Mouse (Mus musculus): ENCODE results near the gene Cbx4. TPM values are rescaled to one million over a fixed set of nuclear protein-coding genes. Genes with fewer than 3 reads are reported as not detected.

Cbx4 gene
- polyA plus RNA-seq, 1 experiment from 2014 or later, result 2.4 TPM

DNA sequence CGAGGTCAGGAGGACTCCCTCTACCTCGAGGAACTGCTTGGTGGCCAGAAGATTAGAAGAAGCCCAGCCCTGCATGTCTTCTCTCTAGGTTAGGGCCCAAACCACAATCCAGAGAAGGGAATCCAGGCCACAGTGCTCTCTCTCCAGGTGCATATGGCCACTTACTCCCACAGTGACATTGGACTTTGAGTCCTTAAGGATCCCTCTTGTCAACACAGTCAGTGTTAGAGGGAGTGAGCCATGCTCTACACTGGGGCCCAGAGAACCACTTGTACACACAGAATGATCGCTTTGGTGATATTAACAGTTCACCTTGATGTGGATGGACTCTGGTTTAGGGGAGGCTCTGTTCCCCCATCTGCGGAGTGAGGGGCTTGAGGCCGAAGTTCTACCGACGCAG is 13.8 kb downstream of the Cbx4 start:
- Histone ChIP-seq H3K9me3 (replicated peaks) (no peaks in the 10 kb centered on the region), H3K4me2 (no peak overlapping the region), H3K9ac (no peak overlapping the region), H3K4me3 (replicated peaks) (no peak overlapping the region), H3K4me1 (replicated peaks) (no peaks in the 10 kb centered on the region), H3K27me3 (peaks cover 46% of the 10 kb centered on the region), H3K36me3 (no peaks in the 10 kb centered on the region), H3K27ac (no peak overlapping the region)
- 55% methylated on average over 7 of the region's 7 CpGs for WGBS (ENCODE audit: insufficient replicate concordance)
- ATAC-seq (ENCODE audit: low read depth) (no peak), DNase-seq (no peak)

DNA sequence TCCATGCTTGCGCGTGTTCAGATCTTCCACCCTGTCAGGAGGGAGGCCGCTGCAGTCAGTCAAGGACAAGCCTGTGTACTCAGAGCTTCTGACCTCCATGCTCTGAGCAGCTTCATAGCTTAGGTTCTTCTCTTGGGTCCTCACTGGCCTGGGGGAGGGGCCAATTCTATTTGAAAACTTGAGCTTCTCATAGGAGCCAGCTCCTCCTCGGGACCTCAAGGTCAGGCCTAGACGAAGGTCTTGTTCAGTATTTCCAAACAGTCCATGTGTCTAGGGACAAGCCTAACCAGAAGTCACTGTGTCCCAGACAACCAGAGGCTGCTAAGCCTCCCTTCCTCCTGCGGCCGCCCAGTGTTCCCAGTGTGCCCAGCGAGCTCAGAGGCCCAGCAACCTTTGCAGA is 19.2 kb downstream of the Cbx4 start:
- H3K4me1 ChIP-seq (replicated peaks), result no peaks in the 10 kb centered on the region
- H3K9ac ChIP-seq, result no peak overlapping the region
- no peak overlapping the region for H3K4me3 ChIP-seq (replicated peaks)
- no peak for DNase-seq
- 78% methylated on average over 8 of the region's 8 CpGs for WGBS (ENCODE audit: insufficient replicate concordance)
- H3K4me2 ChIP-seq, result no peak overlapping the region
- H3K36me3 ChIP-seq, result no peaks in the 10 kb centered on the region
- ATAC-seq (ENCODE audit: low read depth), result no peak
- H3K9me3 ChIP-seq (replicated peaks), result no peaks in the 10 kb centered on the region; the same call in 1 of the 2 replicates
- H3K27me3 ChIP-seq, result peaks cover 53% of the 10 kb centered on the region
- no peak overlapping the region for H3K27ac ChIP-seq

DNA sequence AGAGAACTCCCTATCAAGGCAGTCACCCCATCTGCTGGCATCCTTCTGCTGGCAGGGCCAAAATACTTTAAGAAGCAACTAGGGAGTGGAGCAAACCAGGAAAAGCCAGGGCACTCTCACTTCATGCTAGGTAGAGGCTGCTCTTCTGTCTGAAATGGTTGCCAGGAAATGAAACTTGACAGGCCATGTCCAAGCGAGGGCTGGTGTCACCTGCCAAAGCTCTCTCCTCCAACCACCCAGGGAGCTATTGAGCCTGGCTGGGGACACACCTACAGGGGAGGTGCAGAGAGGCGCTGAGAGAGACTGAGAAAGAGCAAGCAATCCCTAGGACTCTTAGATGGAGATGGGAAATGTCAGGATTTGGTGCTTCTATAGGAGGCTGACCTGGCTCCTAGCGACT is 26.8 kb downstream of the Cbx4 start:
- Histone ChIP-seq H3K4me2 (no peak overlapping the region), H3K4me3 (replicated peaks) (no peak overlapping the region)

DNA sequence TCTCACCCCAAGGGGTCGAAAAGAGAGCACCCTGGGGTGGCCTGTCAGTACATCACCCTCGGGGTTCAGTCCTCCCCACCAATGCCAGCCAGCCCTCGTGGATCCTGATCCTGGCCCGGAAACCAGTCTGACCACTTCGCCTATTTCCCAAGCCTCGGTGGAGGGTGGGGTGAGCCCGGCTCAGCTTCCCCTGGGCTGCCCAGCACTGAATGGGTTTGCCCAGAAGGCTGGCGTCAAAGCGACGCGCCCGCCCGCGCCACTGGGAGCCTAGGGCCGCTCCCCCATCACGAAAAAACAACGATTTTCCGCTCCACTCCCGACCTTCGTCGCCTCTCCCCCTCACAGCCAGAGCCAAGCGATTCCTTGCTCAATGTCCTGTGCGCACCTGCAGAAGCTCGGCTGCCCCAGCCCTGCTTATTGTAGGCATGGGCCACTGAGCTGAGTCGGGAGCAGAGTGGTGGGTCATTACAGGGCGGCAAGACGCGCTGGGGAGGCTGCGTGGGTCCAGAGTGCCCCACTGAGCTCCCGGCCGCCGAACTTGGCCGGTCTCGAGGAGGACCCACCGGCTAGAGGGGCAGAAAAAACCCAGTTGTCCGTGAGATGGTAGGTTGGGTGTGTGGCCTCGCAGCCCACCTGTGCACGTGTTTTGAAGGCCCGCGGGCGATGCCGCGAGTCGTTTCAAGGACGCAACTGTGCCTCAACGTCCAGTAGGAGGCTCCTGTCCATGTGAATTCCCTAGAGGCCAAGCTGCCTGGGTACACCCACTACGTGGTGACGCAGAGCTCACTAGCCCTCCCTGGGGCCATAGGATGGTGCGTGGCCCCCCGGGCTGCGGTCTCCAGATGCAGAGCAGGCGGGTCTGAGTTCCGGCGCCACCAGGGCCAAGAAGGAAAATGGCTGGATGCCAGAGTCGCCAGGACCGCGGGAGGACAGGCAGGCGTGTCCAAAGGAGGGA is 27.7 kb downstream of the Cbx4 start:
- Histone ChIP-seq H3K4me2 (peak overlapping the region; percentile 35), H3K36me3 (no peaks in the 10 kb centered on the region), H3K27ac (no peak overlapping the region), H3K4me3 (replicated peaks) (no peak overlapping the region), H3K4me1 (replicated peaks) (peaks cover 38% of the 10 kb centered on the region), H3K9ac (no peak overlapping the region), H3K9me3 (replicated peaks) (no peaks in the 10 kb centered on the region; the same call in 1 of the 2 replicates), H3K27me3 (peaks cover 98% of the 10 kb centered on the region)
- WGBS (ENCODE audit: insufficient replicate concordance), result 5% methylated on average over 58 of the region's 58 CpGs
- DNase-seq (no peak), ATAC-seq (ENCODE audit: low read depth) (no peak)

More for the DNA sequence above, 26.8 kb downstream of the Cbx4 start:
- Histone ChIP-seq H3K27me3 (peaks cover 97% of the 10 kb centered on the region), H3K9ac (no peak overlapping the region), H3K27ac (no peak overlapping the region), H3K4me1 (replicated peaks) (peaks cover 31% of the 10 kb centered on the region), H3K36me3 (no peaks in the 10 kb centered on the region), H3K9me3 (replicated peaks) (no peaks in the 10 kb centered on the region; the same call in 1 of the 2 replicates)
- 12% methylated on average over 3 of the region's 3 CpGs for WGBS (ENCODE audit: insufficient replicate concordance)
- ATAC-seq (ENCODE audit: low read depth), result no peak
- DNase-seq, result no peak

DNA sequence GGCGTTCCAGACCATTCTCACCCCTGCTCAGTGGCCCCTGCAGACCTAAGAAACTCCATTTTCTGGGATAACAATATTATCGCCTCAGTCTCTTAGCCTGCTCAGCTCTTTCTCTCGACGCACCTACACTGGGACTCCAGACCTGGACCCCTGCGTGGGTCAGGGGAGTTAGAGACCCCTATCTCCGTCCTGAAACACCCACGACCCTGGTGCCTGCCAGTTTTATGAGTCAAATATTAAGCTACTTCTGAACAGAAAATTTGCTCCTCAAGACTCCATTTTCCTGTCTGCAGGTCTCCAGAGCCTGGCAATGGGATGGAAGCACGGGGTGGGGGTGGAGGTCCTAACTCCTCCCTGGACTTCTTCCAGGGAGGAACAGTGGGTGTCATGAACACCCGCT is 28.7 kb downstream of the Cbx4 start:
- ATAC-seq (ENCODE audit: low read depth), result no peak
- H3K36me3 ChIP-seq, result no peaks in the 10 kb centered on the region
- H3K9me3 ChIP-seq (replicated peaks), result no peaks in the 10 kb centered on the region; the same call in 1 of the 2 replicates
- H3K27ac ChIP-seq, result no peak overlapping the region
- H3K27me3 ChIP-seq, result peaks cover 100% of the 10 kb centered on the region
- no peak for DNase-seq
- 3% methylated on average over 9 of the region's 9 CpGs for WGBS (ENCODE audit: insufficient replicate concordance)
- H3K4me1 ChIP-seq (replicated peaks), result peaks cover 47% of the 10 kb centered on the region
- H3K4me2 ChIP-seq, result peak overlapping the region; percentile 73
- peak overlapping the region; percentile 70; the same call in 1 of the 2 replicates for H3K9ac ChIP-seq
- H3K4me3 ChIP-seq (replicated peaks), result peak overlapping the region; percentile 58

DNA sequence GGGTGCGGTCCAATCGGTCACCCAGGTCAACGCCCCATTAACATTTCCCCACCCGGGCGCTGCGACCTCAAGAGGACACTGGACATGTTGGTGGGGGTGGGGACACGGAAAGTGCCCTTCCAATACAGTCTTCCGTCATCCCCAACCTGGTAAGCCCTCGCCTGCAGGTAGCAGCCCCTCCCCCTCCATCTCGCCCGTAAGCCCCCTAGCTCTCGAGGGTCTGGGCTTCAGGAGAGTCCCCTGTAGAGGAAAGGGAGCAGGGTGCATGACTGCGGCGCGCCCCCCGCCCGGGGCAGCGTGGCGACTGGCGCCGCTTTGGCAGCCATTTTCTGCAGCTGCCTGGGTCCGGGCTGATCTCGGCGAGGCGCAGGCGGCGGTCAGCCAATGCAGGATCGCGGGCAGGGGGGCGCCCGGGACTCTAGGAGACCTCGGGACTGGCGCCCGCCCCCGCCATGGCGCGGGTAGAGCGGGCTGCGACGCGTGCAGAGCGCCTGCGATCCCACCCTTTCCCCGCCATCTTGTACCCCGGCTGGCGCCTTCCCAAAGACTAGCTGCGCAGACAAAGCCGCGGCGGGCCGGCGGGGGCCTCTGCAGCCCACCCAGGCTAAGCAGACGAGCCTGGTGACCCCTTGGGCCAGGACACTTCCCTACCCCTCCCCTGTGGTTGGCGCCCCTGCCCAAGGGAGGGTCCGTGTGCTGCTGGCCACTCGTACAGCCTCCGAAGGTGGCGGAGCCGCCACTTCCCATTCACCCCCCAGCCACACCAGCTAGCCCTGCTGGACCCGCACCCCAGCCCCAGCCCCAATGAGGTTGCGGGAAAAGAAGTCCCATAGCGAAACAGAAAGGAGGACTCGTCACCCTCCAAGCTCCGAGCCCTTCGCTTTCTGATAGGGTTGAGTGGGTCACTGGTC is 29.5 kb downstream of the Cbx4 start:
- under 1% methylated on average over 65 of the region's 65 CpGs for WGBS (ENCODE audit: insufficient replicate concordance)
- H3K27ac ChIP-seq, result no peak overlapping the region
- H3K4me1 ChIP-seq (replicated peaks), result peaks cover 47% of the 10 kb centered on the region
- no peaks in the 10 kb centered on the region for H3K9me3 ChIP-seq (replicated peaks)
- peak overlapping the region; percentile 70 for H3K9ac ChIP-seq
- peaks cover 100% of the 10 kb centered on the region for H3K27me3 ChIP-seq
- H3K4me2 ChIP-seq, result peak overlapping the region; percentile 73
- H3K36me3 ChIP-seq, result no peaks in the 10 kb centered on the region
- DNase-seq (no peak), ATAC-seq (ENCODE audit: low read depth) (no peak)
- H3K4me3 ChIP-seq (replicated peaks), result peak overlapping the region; percentile 58

DNA sequence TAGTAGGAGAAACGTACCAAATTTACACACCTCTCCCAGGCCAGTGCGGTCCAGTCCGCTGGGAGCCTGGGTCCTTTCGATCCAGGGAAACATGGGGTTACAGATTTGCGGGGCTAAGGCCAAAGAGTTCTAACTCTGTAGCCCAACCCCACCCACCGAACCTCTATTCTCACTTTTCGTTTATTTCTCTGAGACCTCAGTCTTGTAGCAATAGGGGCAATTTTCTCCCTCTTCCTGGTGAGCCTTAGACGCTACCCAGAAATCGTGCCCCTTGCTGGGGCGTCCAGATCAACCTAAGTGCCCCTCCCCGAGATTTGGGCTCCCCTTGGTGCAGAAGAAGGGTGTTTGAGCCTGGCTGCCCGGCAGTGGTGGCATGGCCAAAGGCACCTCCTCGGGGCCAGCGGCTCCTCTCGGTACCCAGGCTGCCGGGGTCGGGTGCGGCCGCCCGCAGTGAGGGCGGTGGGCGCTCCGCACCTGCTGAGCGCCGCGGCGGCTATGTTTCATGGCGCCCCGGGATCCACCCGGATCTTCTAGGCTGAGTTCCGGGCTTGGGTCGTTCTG is 30.4 kb downstream of the Cbx4 start:
- peak overlapping the region; percentile 73 for H3K4me2 ChIP-seq
- WGBS (ENCODE audit: insufficient replicate concordance), result 2% methylated on average over 32 of the region's 32 CpGs
- no peak for DNase-seq
- no peak overlapping the region for H3K27ac ChIP-seq
- H3K9ac ChIP-seq, result no peak overlapping the region
- H3K27me3 ChIP-seq, result peaks cover 100% of the 10 kb centered on the region
- no peaks in the 10 kb centered on the region for H3K36me3 ChIP-seq
- ATAC-seq (ENCODE audit: low read depth), result no peak
- peak overlapping the region; percentile 58; the same call in 1 of the 2 replicates for H3K4me3 ChIP-seq (replicated peaks)
- H3K4me1 ChIP-seq (replicated peaks), result peaks cover 47% of the 10 kb centered on the region
- no peaks in the 10 kb centered on the region for H3K9me3 ChIP-seq (replicated peaks)

DNA sequence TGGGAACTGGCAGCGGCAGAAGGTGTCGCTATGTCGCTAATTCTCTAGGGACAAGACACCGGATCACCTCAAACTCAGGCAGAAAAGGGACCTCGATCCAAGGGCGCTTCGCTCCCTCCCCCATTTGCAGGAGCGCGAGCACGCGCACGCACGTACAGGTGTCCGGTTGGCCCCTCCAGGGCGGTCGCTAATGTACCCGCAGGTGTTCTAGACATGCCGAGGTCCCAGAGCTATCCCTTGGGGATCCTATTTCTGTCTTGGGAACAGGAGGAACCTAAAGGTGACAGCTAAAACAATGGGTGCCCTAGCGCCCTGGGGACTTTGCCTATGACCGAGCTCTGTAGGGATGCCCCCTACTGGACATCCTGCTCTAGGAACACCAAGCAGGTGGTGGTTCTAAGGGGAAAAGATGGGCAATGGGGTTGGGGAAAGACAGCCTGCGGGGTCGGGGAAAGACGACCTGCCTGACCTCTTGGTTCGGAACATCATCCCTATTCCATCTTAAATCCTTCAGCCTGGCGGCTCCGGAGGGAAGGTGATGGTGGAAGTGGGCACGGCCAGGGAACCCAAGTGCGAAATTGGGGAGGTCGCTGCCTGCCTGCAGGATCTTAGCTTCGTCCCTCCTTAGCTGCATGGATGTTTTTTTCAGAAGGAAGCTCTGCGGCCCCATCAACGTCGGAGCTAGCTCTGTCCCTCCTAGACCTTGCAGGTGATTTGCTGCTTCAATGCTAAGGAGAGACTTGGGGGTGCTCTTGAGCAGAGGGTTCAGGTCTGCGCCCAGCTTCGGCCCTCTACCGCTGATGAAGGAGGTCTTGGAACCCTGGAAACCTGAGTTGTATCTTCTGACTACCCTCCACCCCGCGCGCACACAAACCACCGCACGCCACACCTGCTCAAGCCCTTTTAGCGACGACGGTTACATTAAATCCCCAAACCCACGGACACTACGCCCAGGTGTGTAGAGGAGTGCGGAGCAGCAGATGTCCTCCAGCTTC is 31.4 kb downstream of the Cbx4 start:
- H3K9ac ChIP-seq, result no peak overlapping the region
- no peak overlapping the region for H3K4me2 ChIP-seq
- no peaks in the 10 kb centered on the region for H3K9me3 ChIP-seq (replicated peaks)
- H3K4me1 ChIP-seq (replicated peaks), result peaks cover 47% of the 10 kb centered on the region
- 4% methylated on average over 47 of the region's 47 CpGs for WGBS (ENCODE audit: insufficient replicate concordance)
- ATAC-seq (ENCODE audit: low read depth), result no peak
- no peaks in the 10 kb centered on the region for H3K36me3 ChIP-seq
- H3K4me3 ChIP-seq (replicated peaks), result no peak overlapping the region
- no peak overlapping the region for H3K27ac ChIP-seq
- DNase-seq, result no peak
- H3K27me3 ChIP-seq, result peaks cover 100% of the 10 kb centered on the region

DNA sequence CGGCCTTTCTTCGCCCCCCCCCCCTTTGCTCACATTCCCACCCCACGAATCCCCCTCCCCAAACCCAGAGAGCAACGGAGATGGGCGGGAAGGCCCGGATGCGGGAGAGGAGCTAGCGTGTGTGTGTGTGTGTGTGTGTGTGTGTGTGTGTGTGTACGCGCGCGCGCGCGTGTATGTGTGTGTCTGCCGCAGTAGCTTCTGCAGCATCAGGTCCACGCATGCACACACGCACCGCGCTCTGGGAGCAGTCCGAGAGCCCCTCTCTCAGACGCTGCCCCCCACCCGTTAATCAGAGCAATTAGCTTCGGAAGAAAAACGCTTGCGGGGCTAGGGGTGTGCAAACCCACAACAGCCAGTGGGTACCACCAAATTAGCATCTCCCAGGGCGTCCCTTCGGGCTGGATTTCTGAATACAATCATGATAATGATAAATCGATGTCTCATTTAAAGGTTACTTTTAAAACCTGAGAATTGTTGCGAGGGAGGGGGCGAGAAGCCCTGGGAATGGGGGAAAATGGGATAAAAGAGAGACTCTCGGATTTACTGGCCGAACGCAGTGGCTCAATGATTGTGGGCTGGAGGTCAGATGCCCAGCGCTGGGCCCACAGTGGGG is 32.2 kb downstream of the Cbx4 start:
- peaks cover 100% of the 10 kb centered on the region for H3K27me3 ChIP-seq
- ATAC-seq (ENCODE audit: low read depth) (no peak), DNase-seq (no peak)
- peaks cover 47% of the 10 kb centered on the region for H3K4me1 ChIP-seq (replicated peaks)
- no peaks in the 10 kb centered on the region for H3K36me3 ChIP-seq
- 3% methylated on average over 33 of the region's 35 CpGs for WGBS (ENCODE audit: insufficient replicate concordance)
- H3K4me3 ChIP-seq (replicated peaks), result peak overlapping the region; percentile 22
- H3K9ac ChIP-seq, result no peak overlapping the region
- peak overlapping the region; percentile 55 for H3K4me2 ChIP-seq
- no peaks in the 10 kb centered on the region for H3K9me3 ChIP-seq (replicated peaks)
- no peak overlapping the region for H3K27ac ChIP-seq

DNA sequence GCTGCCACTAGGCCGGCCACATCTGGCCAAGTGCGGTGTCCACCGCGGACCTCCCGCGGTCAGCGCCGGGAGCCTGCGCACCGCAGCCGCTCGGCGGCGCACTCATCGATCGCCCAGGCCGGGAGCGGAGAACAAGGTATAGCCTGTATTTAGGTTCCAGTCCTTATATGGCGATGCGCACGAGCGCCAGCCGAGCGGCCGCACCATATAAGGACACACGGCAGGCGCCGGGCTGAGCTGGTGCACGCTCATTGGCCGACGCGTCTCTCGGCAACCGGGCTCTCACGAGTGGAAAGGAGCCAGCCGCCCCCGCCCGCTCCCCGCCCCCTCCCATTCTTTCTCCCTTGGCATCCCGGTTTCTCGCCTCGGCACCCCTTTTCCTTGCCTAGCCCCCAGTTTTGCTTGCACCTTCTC is 32.8 kb downstream of the Cbx4 start:
- no peaks in the 10 kb centered on the region for H3K9me3 ChIP-seq (replicated peaks)
- no peak overlapping the region for H3K27ac ChIP-seq
- DNase-seq, result peak; percentile 46
- H3K4me1 ChIP-seq (replicated peaks), result peaks cover 44% of the 10 kb centered on the region
- H3K4me2 ChIP-seq, result peak overlapping the region; percentile 55
- ATAC-seq (ENCODE audit: low read depth), result peak; percentile 79
- no peaks in the 10 kb centered on the region for H3K36me3 ChIP-seq
- peak overlapping the region; percentile 22 for H3K4me3 ChIP-seq (replicated peaks)
- WGBS (ENCODE audit: insufficient replicate concordance), result 0% methylated on average over 41 of the region's 42 CpGs
- H3K27me3 ChIP-seq, result peaks cover 100% of the 10 kb centered on the region
- no peak overlapping the region for H3K9ac ChIP-seq

Data from liver, embryonic 13.5 days (tissue).